Mouse (Mus musculus): ENCODE results near the gene Khdrbs1.

GRCm38 (mm10) chr4:129706750-129707149, 35.4 kb downstream of the Khdrbs1 start:
- TF ChIP-seq POLR2A (IDR thresholded peaks at IDR 0.05; ENCODE audit: insufficient read depth, low read length) (no peak), CTCF (IDR thresholded peaks at IDR 0.05; ENCODE audit: low read depth, low read length) (no peak)
